Mouse (Mus musculus) heart, adult 18-20 months (tissue): Measurements from ENCODE around the gene Gpr171. TPM values are rescaled to one million over a fixed set of nuclear protein-coding genes. Genes with fewer than 3 reads are reported as not detected.

Source experiments
- DNase-seq, 2 experiments: peaks; one replicate each; pipeline ENCODE4 v3.0.0; 2021 to 2022; ENCODE audit warnings: mixed read lengths in 1 of 2
- total RNA-seq, 2 experiments: library from RNA; stranded (reverse); gene quantifications; 2 replicates each; pipeline ENCODE4 v1.2.3; 2021

Gene Gpr171
- total RNA-seq, 2 experiments from 2014 or later = 0.22 to 1.0 TPM

DNA sequence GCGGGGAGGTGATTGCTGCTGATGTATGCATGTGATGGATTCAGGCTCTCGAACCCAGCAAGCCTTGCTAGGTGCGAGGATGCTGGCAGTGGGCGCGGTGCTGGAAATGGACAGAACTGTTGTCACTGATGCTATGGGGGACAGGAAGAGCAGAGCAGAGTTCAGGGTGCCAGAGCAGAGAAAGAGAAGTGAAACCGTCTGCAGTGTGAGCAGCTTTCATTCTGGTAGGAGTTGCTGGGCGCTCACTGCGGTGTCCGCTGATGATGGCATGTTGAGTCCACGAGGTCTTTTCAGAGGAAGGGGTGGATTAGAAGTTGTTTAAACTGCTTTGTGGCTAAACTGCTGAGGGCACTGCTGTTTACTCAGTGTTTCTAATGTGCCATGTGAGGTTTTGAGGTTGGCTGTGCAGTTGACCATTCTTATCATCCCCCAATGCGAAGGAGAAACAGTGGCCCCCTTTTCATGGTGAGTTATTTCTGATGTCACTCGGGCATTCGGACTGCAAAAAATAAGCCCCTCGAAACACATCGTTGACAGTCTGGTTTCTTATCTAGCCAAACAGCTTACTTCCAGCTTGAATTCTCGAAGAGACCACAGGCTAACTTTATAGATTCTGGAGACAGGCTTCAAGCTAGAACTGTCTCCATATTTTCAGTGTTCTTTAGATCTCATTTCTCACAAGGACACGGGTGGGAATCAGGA is 46.6 kb downstream of the Gpr171 start:
- DNase-seq = peak in 1 of 2 experiments; percentile 19

Other genes starting within 250 kb of the Gpr171 start
- not detected for gene Clrn1, start 216.5 kb downstream of the Gpr171 start, total RNA-seq
- 1 to 10 TPM; 6.6 to 8.1 TPM for gene Med12l, start 96.0 kb downstream of the Gpr171 start, total RNA-seq
- 1 to 10 TPM; 4.1 to 4.7 TPM for gene P2ry14, start 51.8 kb upstream of the Gpr171 start, total RNA-seq
- gene Gpr87, start 93.3 kb upstream of the Gpr171 start, total RNA-seq = not detected
- 1 to 10 TPM in 1 of 2 experiments, under 1 TPM in 1; 0.60 to 1.1 TPM for gene P2ry13, start 109.1 kb upstream of the Gpr171 start, total RNA-seq
- 1 to 10 TPM; 1.9 to 3.1 TPM for gene P2ry12, start 161.1 kb upstream of the Gpr171 start, total RNA-seq
- gene Igsf10, start 242.6 kb upstream of the Gpr171 start, total RNA-seq = 1 to 10 TPM; 2.0 to 2.4 TPM